Mouse (Mus musculus) liver, postnatal 0 days (tissue): ENCODE data around the gene 2200002J24Rik.

ENCODE experiments used
- CTCF ChIP-seq: sonication (generic); IDR thresholded peaks from 2 replicates; pipeline ENCODE4 v1.5.1; 2016; ENCODE audit warnings: antibody characterized with exemption, low read depth
- EP300 ChIP-seq: IDR thresholded peaks from 2 replicates; pipeline ENCODE4 v1.6.1; 2016; ENCODE audit warnings: antibody characterized with exemption, low read depth, mild to moderate bottlenecking

GRCm38 (mm10) chr7:30698589-30698988 lies at the start of gene 2200002J24Rik:
- TF ChIP-seq CTCF (no peak), EP300 (no peak)
